Mouse (Mus musculus) liver, postnatal 0 days (tissue): ENCODE measurements around the gene 1700123O20Rik.

Source experiments
- CTCF ChIP-seq: sonication (generic); IDR thresholded peaks from 2 replicates; pipeline ENCODE4 v1.5.1; 2016; ENCODE audit warnings: antibody characterized with exemption, low read depth
- EP300 ChIP-seq: IDR thresholded peaks from 2 replicates; pipeline ENCODE4 v1.6.1; 2016; ENCODE audit warnings: antibody characterized with exemption, low read depth, mild to moderate bottlenecking

GRCm38 (mm10) chr14:54686522-54687143 is 617 bp downstream of the 1700123O20Rik start, which contains the start of gene Acin1:
- TF ChIP-seq CTCF = no peak
- no peak for TF ChIP-seq EP300
